Mouse (Mus musculus): ENCODE measurements around the gene Pacsin1.

DNA sequence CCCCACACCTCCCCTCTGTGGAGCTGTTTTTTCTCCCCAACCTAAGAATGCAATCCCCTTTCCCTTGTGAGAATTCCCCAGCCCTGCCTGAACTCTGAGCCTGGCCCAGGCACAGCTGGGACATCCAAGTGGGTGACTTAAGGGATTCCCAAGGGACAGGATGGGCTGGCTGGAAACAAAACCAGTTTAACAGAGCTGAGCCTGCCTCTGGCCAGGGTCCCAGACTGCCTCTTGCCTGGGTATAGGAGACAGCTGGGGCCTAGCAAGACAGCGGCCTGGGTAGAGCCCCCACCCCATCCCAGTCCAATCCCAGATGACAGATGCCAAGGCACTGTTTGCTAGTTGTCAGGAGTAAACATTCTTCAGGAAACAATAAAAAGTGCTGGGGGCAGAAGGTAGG is 57.5 kb downstream of the Pacsin1 start:
- no peak for TF ChIP-seq CTCF (IDR thresholded peaks at IDR 0.05; ENCODE audit: control insufficient read depth, insufficient read depth, low read length)
- no peak for TF ChIP-seq POLR2A (IDR thresholded peaks at IDR 0.05; ENCODE audit: borderline replicate concordance, control insufficient read depth, low read depth, low read length)

Data from bone marrow, adult 2 months (tissue).